Mouse (Mus musculus) thymus, adult 2 months (tissue): ENCODE results near the gene Igbp1.

Experiments
- CTCF ChIP-seq: fragments of 200-500 bp; IDR thresholded peaks from 2 replicates; pipeline ENCODE4 v1.5.1; 2012; ENCODE audit warnings: mild to moderate bottlenecking, control low read depth, low read length, moderate library complexity, borderline replicate concordance; ENCODE audit not compliant: control insufficient read depth, poor library complexity, insufficient read depth; ENCODE audit errors: extremely low read depth
- POLR2A ChIP-seq: fragments of 200-500 bp; IDR thresholded peaks from 2 replicates; pipeline ENCODE4 v1.6.1; 2012; ENCODE audit warnings: mild to moderate bottlenecking, low read length, control low read depth, moderate library complexity; ENCODE audit not compliant: control insufficient read depth, poor library complexity, insufficient read depth; ENCODE audit errors: extremely low read depth

DNA sequence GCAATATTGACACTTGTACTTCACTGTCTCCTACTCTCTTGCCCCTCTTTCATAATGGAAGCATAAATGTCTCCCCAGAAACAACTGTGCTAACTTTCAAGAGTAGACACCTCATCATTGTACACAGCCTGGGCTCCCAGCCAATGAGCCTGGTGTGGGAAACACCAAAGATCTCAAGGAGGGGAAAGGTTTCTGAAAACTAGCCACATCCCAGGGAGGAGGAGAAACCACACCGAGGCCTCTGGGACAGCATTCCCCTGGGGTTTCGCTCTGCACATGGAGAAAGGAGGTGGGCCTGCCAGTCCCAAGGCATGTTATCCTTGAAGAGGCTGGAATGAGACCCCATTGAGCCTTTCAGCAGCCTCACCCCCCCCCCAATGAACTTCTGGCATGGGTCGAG lies 24.0 kb upstream of the Igbp1 start:
- no peak for TF ChIP-seq POLR2A
- TF ChIP-seq CTCF = no peak
